Mouse (Mus musculus): ENCODE measurements around the gene Afg1l. TPM values are rescaled to one million over a fixed set of nuclear protein-coding genes. Genes with fewer than 3 reads are reported as not detected.
A peak's percentile ranks its signal among the peaks of the same experiment; 100 is the strongest.

Gene Afg1l
- polyA plus RNA-seq, 1 experiment = 5.0 TPM

DNA sequence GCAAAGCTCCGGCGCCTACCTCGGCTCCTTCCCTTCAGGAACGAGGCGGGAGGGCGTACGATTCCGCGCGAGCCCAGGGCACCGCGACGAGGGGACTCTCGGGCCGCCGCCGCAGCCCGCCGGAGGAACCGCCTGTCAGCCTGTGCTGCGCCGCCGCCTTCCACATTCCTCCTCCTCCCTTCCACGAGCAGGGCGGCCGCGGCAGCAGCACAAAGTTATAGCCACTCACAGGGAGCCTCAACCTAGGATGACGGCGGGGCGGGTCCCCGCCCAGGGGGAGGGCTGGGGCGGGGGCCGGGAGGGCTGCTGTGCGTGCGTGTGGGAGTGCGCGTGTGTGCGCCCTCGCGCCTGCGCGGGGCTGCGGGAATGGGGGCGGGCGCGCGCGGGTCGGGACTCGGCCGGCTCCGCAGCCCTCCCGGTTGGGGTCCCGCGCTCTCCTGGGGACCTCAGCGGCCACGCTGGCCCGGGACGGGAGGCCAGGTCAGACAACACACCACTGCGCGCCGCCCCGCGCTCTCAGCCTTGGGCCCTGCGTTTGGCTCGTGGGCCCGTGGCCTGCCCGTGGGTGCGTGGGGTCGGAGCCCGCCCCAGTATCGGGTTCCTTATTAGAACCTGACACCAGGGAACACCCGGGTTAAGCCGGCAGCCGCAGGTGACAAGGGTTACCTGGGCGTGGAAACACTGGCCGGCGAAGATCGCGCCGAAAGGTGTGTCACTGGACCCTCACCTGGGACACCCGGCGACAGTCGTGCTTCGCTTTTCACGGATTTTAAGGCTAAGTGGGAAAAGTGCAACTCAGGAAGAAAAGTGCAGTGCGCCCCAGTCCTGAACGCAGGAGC lies 201.6 kb downstream of the Afg1l start, which contains the start of gene Foxo3:
TSS of gene Foxo3 (minus strand) at position 249 of the 839 bp plus-strand sequence.
- TF ChIP-seq CTCF (IDR thresholded peaks at IDR 0.05; ENCODE audit: control insufficient read depth, insufficient read depth, low read length) (no peak), POLR2A (IDR thresholded peaks at IDR 0.05; ENCODE audit: borderline replicate concordance, control insufficient read depth, low read depth, low read length) (peak; percentile 98)
- Histone ChIP-seq H3K4me3 (replicated peaks; ENCODE audit: control insufficient read depth, low read depth, low read length) (peak within 1 kb of the TSS; percentile 99), H3K4me1 (ENCODE audit: control insufficient read depth, insufficient read depth, low read length) (peaks cover 3% of the 10 kb centered on the region), H3K27ac (ENCODE audit: control insufficient read depth, insufficient read depth, low read depth, low read length, poor library complexity) (peak within 1 kb of the TSS; percentile 97)
- under 1% methylated on average over 88 of the region's 88 CpGs for WGBS

DNA sequence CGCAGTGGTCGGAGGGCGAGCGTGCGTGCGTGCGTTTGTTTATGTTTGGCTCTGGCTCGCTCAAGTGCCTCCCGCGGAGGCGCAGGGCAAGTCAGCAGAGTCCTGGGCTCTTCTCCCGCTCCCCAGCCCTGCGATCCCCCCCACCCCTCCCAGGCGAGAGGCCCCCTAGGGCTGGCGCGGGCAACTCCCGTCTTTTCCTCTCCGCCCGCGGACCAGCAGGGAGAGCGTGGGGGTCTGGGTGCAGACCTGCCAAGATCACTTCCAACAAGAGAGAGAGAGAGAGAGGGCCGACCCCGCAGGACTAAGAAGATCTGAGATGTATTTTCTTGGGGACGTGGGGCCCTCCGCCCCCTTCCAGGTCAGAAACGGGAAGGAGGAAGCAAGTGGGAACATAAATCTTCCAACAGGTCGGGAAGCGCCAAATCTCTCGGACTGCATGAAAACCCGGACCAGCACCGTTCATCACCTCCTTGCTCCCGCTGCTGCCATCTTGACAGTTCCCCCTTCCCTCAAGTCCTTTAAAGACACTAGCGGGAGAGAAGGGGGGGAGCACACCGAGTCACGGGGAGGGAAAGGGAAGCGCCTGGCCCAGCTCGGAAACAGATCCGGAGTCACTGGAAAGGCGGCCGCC lies 202.4 kb downstream of the Afg1l start:
- WGBS = under 1% methylated on average over 39 of the region's 40 CpGs
- Histone ChIP-seq H3K4me1 (ENCODE audit: control insufficient read depth, insufficient read depth, low read length) (peaks cover 8% of the 10 kb centered on the region; the same call in 1 of the 2 replicates), H3K4me3 (replicated peaks; ENCODE audit: control insufficient read depth, low read depth, low read length) (peak overlapping the region; percentile 99), H3K27ac (ENCODE audit: control insufficient read depth, insufficient read depth, low read depth, low read length, poor library complexity) (peak overlapping the region; percentile 97)
- TF ChIP-seq CTCF (IDR thresholded peaks at IDR 0.05; ENCODE audit: control insufficient read depth, insufficient read depth, low read length) (no peak), POLR2A (IDR thresholded peaks at IDR 0.05; ENCODE audit: borderline replicate concordance, control insufficient read depth, low read depth, low read length) (no peak)

DNA sequence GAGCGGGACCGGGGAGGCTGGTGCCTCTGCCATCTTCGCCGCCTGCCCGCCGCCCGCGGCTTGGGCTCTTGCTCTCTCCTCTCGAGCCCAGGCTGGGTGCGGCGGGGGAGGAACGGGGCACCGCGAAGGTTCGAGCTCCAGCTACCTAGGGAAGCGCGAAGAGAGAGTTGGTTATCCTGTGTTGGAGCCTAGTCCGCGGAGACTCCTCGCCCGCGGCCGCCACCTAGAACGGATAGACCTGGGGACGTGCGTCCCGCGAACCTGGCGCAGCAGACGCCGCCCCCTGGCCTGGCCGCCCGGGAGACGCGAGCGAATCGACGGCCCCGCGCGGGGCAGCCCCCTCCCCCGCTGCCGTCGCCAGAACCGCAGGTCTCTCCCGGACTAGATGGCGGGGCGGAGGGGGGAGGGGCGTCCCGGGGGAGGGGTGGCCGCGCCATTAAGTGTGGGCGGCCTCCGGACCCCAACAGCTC lies 202.9 kb downstream of the Afg1l start:
- H3K4me3 ChIP-seq (replicated peaks; ENCODE audit: control insufficient read depth, low read depth, low read length) = peak overlapping the region; percentile 99
- no peak for TF ChIP-seq POLR2A (IDR thresholded peaks at IDR 0.05; ENCODE audit: borderline replicate concordance, control insufficient read depth, low read depth, low read length)
- no peak for TF ChIP-seq CTCF (IDR thresholded peaks at IDR 0.05; ENCODE audit: control insufficient read depth, insufficient read depth, low read length)
- H3K27ac ChIP-seq (ENCODE audit: control insufficient read depth, insufficient read depth, low read depth, low read length, poor library complexity) = peak overlapping the region; percentile 97
- under 1% methylated on average over 53 of the region's 54 CpGs for WGBS
- peaks cover 8% of the 10 kb centered on the region; the same call in 1 of the 2 replicates for H3K4me1 ChIP-seq (ENCODE audit: control insufficient read depth, insufficient read depth, low read length)

DNA sequence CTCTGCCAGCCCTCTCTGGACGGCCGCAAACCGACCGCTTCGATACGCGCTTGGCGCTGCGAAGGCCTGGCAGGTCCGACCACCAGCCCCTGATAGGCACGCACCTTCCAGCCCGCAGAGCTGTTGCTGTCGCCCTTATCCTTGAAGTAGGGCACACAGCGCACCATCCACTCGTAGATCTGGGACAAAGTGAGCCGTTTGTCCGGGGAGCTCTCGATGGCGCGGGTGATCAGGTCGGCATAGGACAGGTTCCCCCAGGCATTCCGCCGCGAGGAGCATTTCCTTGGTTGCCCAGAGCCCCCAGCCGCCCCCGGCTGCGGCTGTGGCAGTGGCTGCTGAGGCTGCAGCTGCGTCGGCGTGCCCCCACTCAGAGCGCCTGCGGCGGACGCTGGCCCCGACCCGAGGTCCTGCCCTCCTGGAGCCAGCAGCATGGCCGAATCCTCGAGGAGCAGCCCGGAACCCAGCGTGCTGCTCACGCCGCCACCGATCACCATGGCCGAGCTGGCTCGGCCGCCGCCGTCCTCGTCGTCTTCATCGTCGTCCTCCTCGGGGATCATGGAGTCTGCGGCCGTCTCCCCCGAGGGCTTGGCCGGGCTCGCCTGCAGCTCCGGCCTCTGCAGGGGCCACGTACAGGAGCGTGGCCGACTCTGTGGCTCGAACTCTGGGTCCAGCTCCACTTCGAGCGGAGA lies 203.5 kb downstream of the Afg1l start:
- Histone ChIP-seq H3K27ac (ENCODE audit: control insufficient read depth, insufficient read depth, low read depth, low read length, poor library complexity) (peak overlapping the region; percentile 97), H3K4me3 (replicated peaks; ENCODE audit: control insufficient read depth, low read depth, low read length) (peak overlapping the region; percentile 99), H3K4me1 (ENCODE audit: control insufficient read depth, insufficient read depth, low read length) (peaks cover 8% of the 10 kb centered on the region; the same call in 1 of the 2 replicates)
- 2% methylated on average over 65 of the region's 65 CpGs for WGBS
- TF ChIP-seq CTCF (IDR thresholded peaks at IDR 0.05; ENCODE audit: control insufficient read depth, insufficient read depth, low read length) = no peak
- no peak for TF ChIP-seq POLR2A (IDR thresholded peaks at IDR 0.05; ENCODE audit: borderline replicate concordance, control insufficient read depth, low read depth, low read length)

DNA sequence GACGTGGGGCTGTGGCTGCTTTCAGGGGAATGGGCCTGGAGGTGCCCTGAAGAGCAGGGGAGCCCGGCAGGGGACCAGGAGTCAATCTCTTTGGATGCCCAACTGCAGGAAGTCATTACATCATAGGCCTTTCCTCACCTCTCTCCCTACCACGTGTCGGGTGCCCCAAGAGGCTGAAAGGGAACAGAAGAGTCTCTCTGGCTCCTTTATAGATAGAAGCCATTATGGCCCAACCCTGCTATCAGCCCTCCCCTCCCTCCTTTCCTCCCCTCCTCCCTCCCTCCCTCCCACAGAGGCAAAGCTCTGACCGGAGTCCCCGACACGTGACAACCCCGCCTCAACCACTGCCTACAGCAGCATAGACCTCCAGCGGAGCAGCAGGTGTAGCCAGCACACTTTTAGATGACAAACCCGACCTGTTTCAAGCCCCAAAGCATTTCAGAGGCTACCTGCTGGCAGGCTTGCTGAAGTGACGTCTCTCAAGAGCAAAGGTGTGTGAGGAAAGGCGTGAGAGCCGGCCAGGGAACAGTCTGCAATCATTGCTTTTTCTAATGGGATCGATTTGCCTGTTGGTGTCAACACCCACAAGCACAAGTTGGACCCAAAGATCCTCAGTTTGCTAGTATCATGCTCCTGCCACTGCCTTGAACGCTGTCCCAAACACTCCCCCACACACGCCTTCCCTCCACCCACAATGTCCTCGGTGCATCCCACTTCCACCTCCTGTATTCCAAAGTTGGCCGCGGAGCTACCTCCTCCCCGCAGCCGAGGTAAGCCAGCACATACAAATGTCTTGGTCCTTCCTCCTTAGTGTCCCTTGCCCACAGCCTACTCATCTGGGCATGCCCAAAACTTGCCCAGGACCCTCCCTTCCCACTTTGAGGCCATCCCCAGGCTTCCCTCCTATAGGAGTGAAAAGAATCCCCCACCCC lies 204.3 kb downstream of the Afg1l start:
- TF ChIP-seq POLR2A (IDR thresholded peaks at IDR 0.05; ENCODE audit: borderline replicate concordance, control insufficient read depth, low read depth, low read length) (peak; percentile 43; the same call in 1 of the 2 replicates), CTCF (IDR thresholded peaks at IDR 0.05; ENCODE audit: control insufficient read depth, insufficient read depth, low read length) (0 out of 2 replicates have a peak, but pooled peaks have one; percentile 1)
- H3K27ac ChIP-seq (ENCODE audit: control insufficient read depth, insufficient read depth, low read depth, low read length, poor library complexity) = peak overlapping the region; percentile 97
- peaks cover 12% of the 10 kb centered on the region for H3K4me1 ChIP-seq (ENCODE audit: control insufficient read depth, insufficient read depth, low read length)
- H3K4me3 ChIP-seq (replicated peaks; ENCODE audit: control insufficient read depth, low read depth, low read length) = peak overlapping the region; percentile 99
- WGBS = 4% methylated on average over 21 of the region's 21 CpGs

DNA sequence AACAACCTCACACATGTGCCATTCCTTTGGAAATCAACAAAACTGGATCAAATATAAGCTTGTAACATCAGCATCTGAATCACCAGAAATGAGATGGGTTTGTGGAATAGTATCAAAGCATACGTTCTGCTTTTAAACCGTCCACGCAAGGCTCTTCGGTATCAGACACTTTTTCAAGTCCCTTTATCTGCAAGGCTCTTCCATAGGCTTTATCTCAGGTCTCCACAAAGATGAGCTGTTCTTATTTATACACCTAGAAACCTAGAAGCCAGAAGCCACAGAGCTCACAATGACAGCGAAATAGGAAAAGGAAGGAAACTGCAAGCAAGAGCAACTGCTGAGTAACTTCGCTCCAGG lies 205.0 kb downstream of the Afg1l start:
- TF ChIP-seq POLR2A (IDR thresholded peaks at IDR 0.05; ENCODE audit: borderline replicate concordance, control insufficient read depth, low read depth, low read length) (no peak), CTCF (IDR thresholded peaks at IDR 0.05; ENCODE audit: control insufficient read depth, insufficient read depth, low read length) (no peak)
- H3K4me1 ChIP-seq (ENCODE audit: control insufficient read depth, insufficient read depth, low read length) = peaks cover 15% of the 10 kb centered on the region
- peak overlapping the region; percentile 97 for H3K27ac ChIP-seq (ENCODE audit: control insufficient read depth, insufficient read depth, low read depth, low read length, poor library complexity)
- H3K4me3 ChIP-seq (replicated peaks; ENCODE audit: control insufficient read depth, low read depth, low read length) = peak overlapping the region; percentile 99
- 13% methylated on average over 6 of the region's 6 CpGs for WGBS
